Mouse (Mus musculus) forelimb bud, embryonic 11.5 days (tissue): ENCODE measurements around the gene Chrnb1.

Experiments
- DNase-seq: peaks from one replicate; pipeline ENCODE4 v3.0.0-alpha.2; 2012; ENCODE audit warnings: low read depth, low spot score

The Chrnb1 gene

DNA sequence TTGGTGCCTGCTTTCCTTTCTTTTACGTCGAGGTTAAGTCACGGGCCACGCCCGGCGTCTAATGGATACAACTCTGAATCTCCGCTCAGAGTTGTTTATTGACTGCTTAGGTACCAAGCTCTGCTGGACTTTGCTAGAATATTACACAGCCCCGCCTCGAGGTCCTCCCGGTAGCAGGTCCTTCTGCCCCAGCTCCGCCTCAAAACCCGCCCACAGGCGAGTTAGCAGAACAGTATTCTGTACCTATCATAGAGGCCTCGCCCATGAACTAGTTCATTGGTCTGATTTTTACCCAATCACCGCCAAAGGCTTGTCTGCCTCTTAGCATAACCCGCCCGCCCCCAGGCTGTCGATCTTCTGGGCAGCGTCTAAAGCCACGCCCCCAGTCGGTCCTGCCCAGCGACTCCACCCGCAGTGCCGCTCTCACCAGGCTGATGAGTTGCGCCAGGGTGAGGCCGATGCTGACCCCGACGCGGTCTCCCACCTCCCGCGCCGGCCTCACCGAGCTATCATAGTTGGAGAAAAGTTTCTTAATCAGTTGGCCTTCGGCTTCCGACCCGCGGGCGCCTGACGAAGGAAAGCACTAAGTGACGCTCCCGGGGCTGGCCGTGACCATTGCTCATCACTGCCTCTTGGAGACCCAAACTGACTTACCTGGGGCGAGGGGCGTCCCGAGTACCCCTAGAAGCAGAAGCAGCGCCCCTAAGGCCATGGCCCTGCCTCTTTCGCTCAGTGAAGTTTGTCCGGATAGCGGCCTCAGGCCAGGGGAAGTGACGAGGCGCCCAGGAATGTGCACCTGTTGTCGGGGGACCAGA, at the start of gene Chrnb1:
Chrnb1 (minus strand) TSS at position 776 of the 815 bp plus-strand sequence.
- DNase-seq, result peak; percentile 90

- no peak for DNase-seq
These were observed 43.0 kb upstream of the Chrnb1 start for GRCm38 (mm10) chr11:69838714-69839104.

GRCm38 (mm10) chr11:69837952-69838713, 42.4 kb upstream of the Chrnb1 start, which contains the start of gene Tmem256:
Gene Tmem256 (plus strand): TSS chr11:69838514.
- peak; percentile 97 for DNase-seq

GRCm38 (mm10) chr11:69837604-69837951, 41.8 kb upstream of the Chrnb1 start, which contains the start of gene Nlgn2:
Gene Nlgn2 (minus strand): TSS chr11:69837784.
- DNase-seq, result no peak

GRCm38 (mm10) chr11:69836703-69837576, 41.2 kb upstream of the Chrnb1 start:
- no peak for DNase-seq

- DNase-seq, result no peak
These were observed 40.2 kb upstream of the Chrnb1 start for GRCm38 (mm10) chr11:69835966-69836335.

DNA sequence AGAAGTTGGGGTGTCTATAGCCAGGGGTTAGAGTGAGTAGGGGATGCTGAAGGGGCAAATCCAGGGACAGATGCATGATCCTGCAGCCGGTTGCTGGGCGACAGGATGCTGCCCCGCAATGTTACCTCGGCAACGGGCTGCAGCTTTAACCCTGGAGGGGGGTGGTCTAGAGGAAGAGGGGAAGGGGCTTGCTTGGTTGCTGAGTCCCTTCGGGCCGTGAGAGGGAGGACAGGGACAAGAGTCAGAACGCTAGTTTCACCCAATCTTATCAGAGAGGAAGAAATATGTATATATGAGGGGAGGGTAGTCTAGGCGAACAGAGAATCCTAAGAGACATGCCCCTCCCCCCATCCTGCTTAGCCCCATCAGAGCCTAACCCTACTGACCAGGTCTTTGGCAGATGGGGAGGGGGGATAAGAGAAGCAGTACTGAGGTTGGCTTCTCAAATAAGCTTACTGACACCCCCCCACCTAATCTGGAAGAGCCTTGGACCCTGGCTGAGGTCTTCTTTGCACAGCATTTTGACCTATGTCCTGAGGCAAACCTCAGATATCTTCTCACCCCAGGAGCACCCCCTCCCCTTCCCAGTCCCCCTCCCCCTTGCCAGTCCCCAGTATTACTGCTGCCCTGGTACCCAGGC, 39.7 kb upstream of the Chrnb1 start:
- DNase-seq, result no peak

DNA sequence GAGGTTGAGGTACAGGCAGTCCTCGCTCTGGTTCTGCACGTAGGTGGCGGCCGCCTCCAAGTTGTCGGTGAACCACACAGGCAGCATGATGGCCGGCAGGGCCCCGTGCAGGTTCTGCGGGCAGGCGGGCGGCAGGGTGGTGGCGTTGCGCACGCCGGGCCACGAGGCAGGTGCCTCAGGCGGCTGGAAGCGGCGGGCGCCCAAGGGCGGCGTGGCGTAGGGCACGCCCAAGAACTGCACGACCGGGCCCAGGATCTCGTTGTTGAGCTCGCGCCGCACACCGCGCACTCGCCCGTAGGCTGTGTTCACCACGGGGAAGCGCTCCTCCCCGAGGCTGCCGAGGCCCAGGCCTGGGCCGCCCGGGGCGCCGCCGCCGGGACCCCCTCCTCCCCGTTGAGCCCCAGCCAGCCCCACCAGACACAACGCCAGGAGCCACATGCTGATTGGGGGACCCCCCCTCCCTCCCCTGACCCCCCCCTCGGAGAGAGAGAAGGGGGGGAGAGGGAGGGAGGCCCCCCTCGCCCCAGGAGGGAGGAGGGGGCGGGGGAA, 38.3 kb upstream of the Chrnb1 start:
- DNase-seq, result no peak

GRCm38 (mm10) chr11:69833554-69833953, 37.8 kb upstream of the Chrnb1 start:
- no peak for DNase-seq

DNA sequence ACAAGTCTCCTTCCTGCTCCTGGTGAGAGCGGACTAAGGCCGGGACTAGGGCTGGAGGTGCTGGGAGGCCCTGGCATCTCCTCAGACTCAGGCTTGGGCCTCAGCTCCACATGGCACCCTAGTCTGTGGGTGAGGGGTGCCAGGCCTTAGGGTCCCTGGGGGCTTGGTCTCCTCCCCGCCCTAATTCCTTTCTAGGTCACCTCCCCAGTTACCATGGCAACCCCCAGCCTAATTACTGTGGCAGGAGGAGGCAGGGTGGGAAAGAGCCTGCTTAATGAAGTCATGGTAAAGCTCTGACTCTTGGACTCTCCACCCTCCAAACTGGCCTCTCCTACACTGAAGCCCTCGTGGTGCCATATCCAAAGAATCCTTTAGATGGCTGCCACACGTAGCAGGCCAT, 33.1 kb upstream of the Chrnb1 start:
- no peak for DNase-seq

GRCm38 (mm10) chr11:69823456-69823855, 27.7 kb upstream of the Chrnb1 start:
- DNase-seq, result no peak

GRCm38 (mm10) chr11:69822080-69822479, 26.3 kb upstream of the Chrnb1 start, which contains the start of gene Spem1:
Gene Spem1 (minus strand): TSS chr11:69822180.
- DNase-seq, result no peak

- DNase-seq, result no peak
These were observed 23.1 kb upstream of the Chrnb1 start for GRCm38 (mm10) chr11:69818871-69819270.

DNA sequence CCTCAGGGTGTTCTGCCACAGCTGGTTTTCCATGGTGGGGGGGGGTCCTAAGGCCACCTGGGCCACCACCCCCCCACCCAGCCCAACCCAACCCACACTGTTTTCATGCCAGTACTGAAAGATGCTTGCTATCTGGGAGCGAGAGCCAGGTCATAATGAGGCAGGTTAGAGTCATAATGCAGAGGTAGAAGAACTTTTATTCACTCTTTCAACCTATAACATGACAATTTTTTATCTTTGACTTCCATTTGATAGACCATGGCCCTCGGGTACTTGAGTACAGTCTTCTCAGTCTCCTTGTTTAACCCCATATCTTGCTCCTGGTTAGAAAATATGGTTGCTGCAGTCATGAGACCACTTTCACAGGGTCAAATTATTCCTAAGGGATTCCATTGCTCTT, 22.6 kb upstream of the Chrnb1 start, which contains the start of gene Spem2:
Spem2 (minus strand) TSS at position 101 of the 400 bp plus-strand sequence.
- DNase-seq, result no peak

- no peak for DNase-seq
These were observed 20.8 kb upstream of the Chrnb1 start for GRCm38 (mm10) chr11:69816520-69816919.

DNA sequence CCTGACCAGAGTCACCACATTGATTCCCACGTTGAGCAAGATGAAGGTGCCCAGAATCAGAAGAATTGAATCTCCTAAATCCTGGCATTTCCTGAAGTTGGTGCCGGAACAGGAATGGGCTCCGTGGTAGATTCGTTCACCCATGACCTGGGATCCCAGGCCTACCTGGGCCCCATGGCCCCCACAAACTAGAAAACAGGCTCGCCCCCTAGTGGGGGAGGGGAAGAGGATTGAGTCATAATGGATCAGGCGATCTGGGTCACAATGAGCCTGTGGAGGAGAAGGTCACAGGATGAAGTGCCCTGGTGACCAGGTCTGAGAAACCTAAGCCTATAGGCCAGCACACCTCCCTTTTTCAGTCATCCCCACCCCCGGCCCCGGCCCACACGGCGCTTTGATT, 19.4 kb upstream of the Chrnb1 start, which contains the start of gene Gm39566:
Gm39566 (minus strand) TSS at position 144 of the 400 bp plus-strand sequence.
- DNase-seq, result no peak

DNA sequence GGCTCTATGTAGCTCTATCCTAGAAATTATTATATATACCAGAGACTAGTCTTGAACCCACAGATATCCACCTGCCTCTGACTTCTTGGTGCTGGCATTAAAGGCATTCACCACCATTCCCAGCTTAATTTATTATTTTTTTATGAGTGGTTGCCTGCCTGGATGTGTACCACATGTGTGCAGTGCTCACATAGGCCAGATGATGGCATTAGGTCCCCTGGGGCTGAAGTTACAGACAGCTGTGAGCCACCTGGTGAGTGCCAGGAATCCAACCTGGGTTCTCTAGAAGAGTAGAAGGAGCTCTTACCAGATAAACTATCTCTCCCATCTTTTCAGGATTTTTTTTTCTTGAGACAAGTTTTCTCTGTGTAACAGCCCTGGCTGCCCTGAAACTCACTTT, 14.5 kb upstream of the Chrnb1 start:
- DNase-seq, result no peak

GRCm38 (mm10) chr11:69807641-69808040, 11.9 kb upstream of the Chrnb1 start:
- DNase-seq, result no peak

GRCm38 (mm10) chr11:69806378-69806777, 10.6 kb upstream of the Chrnb1 start:
- no peak for DNase-seq

DNA sequence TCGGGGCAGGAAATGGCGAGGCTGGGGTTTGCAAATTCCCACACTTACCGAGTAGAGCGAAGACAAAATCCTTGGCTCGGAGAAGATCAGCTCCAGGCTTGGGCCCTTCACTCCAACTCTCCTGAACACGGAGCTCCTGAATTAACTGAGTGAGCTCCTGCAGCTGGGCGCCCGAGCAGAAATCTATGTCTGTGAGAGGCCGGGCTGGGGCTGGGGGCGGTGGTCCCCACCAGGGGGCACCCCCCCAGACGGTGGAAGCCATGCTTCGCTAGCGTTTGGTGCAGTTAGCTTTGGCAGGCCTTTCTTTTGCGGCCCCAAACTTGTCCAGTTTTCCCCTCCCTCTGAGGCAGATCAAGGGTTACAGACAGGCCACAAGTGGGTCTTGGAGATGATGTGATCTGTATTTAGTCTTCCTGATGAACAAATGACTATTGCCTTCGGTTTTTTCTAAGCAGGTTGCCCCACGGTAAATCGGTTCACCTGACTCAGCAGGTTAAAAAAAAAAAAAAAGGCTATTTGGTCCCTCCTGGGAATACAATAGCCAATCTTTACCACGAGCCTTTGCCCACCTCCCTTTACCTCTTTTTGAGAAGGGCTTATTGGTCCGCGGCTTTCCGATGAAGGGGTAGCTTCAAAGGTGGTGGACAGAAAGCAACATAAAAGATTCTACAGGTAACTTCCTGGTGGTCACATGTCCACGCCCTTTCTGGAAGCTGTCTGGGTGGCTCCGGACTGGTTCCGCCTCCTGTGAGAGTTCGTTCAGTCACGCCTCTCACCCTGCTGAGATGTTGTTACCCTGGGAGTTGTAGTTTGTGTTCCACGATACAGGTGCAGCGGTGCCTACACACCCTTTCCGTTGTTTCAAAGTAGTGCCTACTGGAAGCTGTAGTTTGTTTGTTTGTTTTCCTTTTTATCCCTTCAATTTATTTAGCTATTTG, 9.5 kb upstream of the Chrnb1 start, which contains the start of gene Tmem102:
Tmem102 (minus strand) TSS at position 653 of the 938 bp plus-strand sequence.
- DNase-seq, result no peak
